Mouse (Mus musculus) retina, embryonic 14.5 days (tissue): Measurements from ENCODE around the gene Emilin2.

ENCODE experiments used
- DNase-seq: peaks from one replicate; pipeline ENCODE4 v3.0.0-alpha.2; 2015; ENCODE audit warnings: low spot score

Gene Emilin2

DNA sequence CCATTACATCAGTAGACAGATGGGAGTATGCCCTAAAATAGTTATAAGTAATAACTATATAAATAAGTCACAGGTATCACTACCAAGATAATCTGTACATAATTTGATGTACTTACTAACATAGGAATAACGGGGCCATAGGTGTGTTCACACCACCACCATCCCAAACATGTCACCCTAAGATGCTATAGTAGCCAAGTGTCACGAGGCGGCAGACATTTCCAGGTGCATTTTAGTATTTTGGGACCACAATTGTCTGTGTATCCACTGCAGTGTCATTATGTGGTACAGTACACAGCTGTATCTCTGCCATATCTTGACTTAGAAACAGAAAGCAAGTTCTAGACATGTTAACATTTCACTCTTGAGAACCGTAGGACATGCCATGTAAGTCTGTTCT is 78.6 kb downstream of the Emilin2 start:
- DNase-seq, result no peak

DNA sequence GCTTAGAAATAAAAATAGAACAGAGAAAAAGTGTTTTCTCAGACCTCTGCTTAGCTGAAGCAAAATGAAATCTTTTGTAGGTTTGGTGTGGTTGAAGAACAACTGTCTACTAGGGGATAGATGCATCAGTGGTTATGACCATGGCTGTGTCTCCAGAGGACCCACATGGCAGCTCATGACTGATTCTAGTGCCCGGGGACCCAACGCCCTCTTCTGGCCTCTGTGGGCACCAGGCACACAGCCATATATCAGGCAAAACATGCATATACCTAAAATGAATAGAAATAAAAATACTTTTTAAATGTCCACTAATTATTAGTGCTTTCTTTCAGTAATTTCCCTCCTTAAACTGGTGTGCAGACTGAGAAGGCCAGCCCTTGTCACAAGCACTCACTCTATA is 79.8 kb downstream of the Emilin2 start:
- DNase-seq, result no peak

DNA sequence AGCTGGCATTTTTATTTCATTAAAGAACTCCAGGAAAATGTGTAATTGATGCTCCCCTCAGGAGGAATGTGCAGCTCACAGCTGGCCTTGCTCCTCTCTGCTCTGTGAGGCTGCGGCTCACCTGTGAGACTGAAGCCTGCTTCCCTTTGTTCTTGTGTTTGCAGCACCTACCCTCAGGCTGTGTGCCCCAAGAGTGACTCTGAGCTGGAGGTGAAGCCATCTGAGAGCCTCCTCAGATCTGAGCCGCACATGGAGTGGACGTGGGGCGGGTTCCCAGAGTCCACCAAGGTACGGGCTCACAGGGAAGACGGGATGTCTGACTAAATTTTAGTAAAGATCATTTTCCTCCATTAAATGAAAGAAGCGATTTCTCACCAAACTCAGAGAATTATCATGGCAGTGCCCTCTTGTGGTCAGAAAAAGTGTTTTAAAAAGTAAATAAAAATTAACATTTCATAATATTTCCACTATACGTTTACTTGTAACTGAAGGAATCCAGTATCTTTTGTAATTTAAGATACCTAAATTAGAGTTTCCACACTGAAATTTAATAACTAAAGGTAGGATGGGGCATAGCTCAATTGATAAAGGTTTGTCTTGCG is 81.6 kb downstream of the Emilin2 start:
- peak; percentile 32 for DNase-seq

GRCm38 (mm10) chr17:71228651-71229050 is 83.1 kb downstream of the Emilin2 start:
- no peak for DNase-seq

GRCm38 (mm10) chr17:71227128-71227895 is 84.5 kb downstream of the Emilin2 start:
- DNase-seq, result no peak

DNA sequence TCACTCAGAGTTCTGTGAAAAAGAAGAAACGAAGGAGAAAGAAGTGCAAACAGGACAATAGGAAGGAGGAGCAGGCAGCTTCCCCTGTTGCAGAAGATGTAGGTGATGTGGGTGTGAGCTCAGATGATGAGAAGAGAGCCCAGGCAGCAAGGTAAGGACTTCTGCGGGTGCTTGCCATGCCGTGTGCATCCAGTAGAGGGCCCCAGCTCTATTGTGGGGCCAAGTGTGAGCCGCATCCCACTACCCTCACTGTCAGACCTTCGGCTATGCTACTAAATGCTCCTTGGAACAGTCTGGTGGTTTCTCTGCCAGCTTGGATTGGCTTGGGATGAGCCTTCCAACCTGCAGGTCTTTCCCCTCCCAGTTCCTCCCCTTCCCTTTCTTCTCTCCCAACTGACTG is 86.7 kb downstream of the Emilin2 start:
- DNase-seq, result peak; percentile 51

DNA sequence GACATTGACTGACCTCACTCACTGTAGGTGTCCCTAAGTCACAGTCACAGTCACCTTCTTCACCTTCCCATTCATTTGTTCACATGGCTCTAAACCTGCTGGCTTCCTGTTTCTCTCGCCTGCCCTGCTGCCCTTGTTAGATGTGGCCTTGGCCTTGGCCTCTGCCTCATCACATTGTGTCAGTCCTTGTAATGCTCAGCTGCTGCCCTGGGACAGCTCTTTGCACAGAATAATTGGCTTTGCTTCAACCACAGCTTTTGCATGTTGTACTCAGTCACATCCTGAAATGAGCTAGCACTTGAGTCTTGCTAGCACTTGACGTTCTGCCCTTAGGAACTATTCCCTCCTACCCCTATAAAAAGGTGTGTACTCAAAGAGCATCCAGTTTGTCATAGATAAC is 87.3 kb downstream of the Emilin2 start:
- no peak for DNase-seq

DNA sequence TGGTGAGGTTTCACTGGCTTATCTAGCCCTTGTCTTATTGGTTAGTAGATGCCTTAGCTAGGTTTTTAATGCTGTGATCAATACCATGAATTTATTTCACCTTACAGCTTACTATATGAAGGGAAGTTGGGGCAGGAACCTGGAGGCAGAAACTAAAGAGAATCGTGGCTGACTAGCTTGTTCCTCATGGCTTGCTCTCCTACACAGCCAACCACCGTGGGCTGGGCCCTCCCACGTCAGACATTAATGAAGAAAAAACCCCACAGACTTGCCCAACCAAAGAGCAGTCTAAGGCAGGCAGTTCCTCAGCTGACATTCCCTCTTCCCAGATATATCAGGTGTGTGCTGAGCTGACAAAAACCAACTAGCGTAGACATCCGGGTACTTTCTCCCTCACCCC is 88.1 kb downstream of the Emilin2 start:
- DNase-seq, result no peak

- no peak for DNase-seq
Observed at GRCm38 (mm10) chr17:71221383-71221782, 90.4 kb downstream of the Emilin2 start.

DNA sequence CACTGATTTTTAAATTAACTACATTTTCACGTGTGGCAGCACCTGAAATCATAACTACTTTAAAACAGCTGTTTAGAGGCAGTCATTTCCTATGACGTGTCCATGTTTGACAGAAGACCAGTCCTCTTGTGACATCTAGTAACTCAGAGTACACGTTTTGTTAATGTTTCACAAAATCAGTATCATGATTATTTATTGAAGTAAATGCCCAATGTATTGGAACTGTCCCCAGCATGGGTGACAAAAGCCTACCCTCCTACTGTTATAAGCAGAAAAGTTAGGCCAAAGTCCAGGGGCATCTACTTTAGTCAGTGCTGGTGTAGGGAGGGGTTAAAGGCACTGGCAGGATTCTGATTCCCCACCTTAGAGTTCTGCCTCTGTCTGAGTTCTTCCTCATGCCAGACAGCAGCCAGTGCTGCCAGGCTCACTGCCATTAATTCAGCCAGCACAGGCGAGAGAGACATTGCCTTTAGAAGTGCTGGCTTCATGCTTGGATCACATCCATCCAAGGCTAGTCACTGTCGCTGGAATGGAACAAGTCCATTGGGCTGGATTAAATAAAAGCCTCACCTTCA is 94.6 kb downstream of the Emilin2 start:
- DNase-seq, result no peak

- no peak for DNase-seq
Observed at GRCm38 (mm10) chr17:71216263-71216662, 95.5 kb downstream of the Emilin2 start.

DNA sequence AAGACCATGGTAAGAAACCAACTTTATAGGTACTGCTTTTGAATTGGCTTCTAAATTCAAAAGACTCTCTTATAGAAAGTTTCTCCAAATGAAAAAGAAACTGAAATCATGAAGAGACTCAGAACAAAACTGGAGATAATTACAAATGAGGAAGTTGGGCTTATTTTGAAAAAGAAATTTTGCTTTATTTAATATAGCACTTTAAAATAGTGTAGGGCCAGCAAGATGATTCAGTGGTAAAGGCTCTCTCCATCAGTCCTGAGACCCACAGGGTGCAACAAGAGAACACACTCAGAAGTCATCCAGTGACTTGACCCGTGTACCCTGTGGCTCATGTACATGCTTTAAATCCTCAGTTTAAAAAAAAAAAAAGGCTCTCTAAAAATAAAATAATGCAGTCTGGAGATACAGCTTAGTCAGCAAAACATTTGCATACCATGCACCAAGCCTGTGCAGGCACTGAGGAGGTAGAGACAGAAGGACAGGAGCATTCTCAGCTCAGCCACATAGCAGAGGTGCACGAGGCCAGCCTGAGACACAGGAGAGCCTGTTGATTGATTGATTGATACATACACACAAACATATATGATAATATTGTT is 96.4 kb downstream of the Emilin2 start:
- no peak for DNase-seq

DNA sequence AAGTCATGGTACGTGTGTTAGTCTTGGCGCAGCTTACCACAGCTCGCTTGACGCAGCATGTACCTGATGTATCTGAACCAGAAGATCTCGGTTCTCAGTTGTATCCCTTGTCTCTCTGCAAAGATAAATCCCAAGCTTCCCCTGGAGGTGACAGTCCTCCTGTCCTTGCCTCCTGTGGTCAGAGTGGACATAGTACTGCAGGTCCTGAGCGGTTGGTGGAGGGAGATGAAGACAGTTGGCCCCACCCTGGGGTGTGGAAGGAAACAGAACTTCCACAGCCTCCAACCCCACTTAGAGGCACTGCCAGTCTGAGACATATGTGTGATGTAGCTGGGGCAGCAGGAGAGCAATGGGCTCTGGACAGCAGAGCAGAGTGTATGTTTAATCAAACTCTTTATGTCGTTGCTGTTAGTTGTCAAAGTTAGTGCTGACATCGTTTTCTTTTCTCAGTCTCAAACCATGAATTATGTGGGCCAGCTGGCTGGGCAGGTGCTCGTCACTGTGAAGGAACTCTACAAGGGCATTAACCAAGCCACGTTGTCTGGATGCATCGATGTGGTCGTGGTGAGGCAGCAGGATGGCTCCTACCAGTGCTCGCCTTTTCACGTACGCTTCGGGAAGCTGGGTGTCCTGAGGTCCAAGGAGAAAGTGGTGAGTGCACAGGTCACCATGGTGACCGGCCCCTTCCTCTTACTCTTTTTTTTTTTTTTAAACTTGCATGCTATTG is 97.1 kb downstream of the Emilin2 start:
- no peak for DNase-seq

- no peak for DNase-seq
Observed at GRCm38 (mm10) chr17:71213666-71214065, 98.1 kb downstream of the Emilin2 start.

DNA sequence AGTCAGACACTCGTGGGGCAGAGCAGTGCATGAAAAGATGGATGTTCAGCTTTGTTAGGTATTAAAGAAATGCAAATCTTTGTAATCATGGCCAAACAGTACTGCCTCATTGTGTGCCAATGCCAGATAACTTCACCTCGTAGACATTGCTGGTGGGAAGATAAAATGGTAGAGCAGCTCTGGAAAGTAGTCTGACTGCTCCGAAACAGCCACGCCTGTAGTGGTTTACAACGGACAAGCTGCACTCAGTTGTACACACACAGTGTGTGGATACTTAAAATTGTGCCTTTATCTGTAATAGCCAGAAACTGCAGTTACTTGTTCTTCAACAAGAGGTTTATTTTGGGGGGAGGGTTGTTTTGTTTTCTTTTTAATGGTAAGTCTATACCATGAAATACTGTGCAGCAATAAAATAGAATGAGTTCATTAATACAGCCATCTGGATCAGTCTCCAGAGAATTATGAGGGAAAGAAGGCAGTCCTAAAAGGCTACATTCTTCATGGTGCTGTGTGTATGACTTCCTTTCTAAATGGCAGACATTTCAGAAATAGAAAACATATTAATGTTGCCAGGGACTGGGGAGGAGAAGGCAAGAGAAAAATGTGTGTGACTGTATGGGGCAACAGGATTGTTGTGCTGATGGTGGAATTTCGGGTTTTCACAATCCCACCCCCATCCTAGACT is 99.7 kb downstream of the Emilin2 start:
- no peak for DNase-seq

DNA sequence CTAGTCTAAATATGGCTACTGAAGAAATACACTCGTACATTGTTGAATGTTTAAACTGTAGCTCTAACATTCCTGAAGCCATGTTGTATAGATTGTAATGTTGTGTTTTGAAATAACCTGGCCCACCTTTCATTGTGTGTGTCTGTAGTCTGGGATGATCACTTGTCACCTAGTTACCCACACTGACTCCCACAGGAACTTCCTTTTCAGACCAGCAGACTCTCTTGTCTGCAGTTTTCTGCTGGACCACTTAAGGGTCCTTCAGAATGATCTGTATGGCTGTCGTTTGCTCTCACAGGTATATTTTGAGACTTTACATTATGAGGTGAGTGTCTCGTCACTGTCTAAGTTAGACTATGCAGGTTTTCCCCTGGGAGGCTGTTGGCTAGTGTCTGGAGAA is 101.8 kb downstream of the Emilin2 start:
- DNase-seq, result no peak

DNA sequence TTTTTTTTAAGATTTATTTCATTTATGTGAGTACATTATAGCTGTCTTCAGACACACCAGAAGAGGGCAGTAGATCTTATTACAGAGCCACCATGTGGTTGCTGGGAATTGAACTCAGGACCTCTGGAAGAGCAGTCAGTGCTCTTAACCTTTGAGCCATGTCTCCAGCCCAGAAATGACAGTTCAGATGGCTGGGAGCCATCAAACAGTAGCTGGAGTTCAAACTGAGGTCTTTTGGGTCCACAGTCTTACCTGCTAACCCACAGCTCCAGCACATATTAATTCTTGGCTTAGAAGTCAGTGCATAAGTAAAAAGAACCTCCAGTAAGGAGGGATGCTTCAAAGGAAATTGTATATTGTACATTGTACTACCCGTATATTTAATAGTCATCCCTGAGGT is 102.9 kb downstream of the Emilin2 start:
- DNase-seq, result no peak

GRCm38 (mm10) chr17:71208376-71208775 is 103.4 kb downstream of the Emilin2 start:
- no peak for DNase-seq

DNA sequence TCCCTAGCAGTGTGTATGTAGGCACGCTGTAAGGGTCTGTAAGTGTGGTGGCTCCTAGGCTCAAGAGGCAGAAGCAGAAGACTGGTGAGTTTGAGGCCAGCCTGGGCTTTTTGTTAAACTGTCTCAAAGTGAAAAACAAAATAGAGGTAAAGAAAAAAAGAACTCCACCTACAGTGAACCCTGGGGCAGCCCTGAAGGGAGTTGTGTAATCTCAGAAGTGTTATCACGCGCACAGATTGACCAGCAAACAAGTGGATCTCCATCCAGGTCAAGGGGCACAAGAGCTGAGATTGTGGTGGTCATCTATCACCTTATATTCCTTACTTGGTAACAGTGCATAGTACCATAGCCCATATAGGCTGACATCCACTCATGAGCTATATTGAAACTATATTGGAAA is 104.5 kb downstream of the Emilin2 start:
- DNase-seq, result no peak

- no peak for DNase-seq
Observed at GRCm38 (mm10) chr17:71206136-71206893, 105.5 kb downstream of the Emilin2 start.

GRCm38 (mm10) chr17:71204809-71205091 is 107.0 kb downstream of the Emilin2 start:
- no peak for DNase-seq
